Mouse (Mus musculus) embryo, embryonic 10 days (tissue): ENCODE measurements around the gene Mecp2.

Experiments used
- DNase-seq: peaks from one replicate; pipeline ENCODE4 v3.0.0-alpha.2; 2015; ENCODE audit warnings: low spot score

The Mecp2 gene

DNA sequence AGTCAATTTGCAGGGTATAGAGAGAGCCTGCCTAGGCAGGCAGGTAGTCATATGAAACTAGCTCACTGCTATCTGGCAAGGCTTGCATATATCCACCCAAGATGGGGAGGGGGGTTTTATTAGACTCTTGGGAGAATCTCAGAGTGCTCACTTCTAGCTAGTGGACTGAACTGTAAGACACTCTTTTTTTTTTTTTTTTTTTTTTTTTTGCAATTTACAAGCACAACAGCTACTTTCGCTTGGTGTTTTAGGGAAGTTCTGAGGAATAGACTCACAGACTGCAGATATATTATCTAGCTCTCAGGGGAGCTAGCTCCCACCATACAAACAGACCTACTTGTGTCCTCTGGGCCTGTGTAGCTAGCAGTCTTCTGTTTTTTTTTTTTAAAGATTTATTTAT is 120.6 kb downstream of the Mecp2 start:
- DNase-seq = no peak

DNA sequence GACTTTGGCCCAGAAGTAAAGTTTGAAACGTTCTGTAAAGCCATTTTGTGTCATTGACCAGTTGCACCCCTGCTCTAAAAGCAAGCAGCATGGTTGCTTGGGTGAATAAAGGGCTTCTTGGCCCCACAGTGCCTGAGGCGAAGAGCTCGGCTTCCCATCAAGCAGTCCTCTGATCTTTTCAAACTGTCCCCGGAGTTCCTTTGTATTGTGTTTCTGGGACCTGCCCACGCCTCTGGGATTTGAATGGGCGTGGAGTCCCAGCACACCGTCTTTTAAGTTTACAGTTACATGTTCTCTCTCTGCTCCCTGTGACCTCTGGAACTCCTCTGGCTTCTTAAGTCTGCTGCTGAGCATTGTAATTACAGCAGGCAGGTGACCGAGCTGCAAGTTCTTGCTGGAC is 127.1 kb downstream of the Mecp2 start:
- peak; percentile 4 for DNase-seq

DNA sequence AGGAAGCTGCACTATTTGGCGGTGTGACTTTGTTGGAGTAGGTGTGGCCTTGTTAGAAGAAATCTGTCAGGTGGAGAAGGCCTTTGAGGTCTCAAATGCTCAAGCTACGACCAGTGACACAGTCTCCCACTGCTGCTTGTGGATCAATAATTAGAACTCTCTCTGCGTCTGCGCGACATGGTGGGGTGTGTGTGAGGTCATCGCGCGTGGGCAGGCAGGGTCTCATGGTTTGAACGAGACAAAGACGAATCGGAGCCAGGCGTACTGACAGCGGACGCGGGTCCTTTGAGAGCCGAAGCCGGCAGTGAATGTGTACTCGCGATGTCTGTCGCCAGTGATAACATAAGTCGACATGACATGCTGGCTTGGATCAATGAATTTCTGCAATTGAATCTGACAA is 128.8 kb downstream of the Mecp2 start:
- no peak for DNase-seq

DNA sequence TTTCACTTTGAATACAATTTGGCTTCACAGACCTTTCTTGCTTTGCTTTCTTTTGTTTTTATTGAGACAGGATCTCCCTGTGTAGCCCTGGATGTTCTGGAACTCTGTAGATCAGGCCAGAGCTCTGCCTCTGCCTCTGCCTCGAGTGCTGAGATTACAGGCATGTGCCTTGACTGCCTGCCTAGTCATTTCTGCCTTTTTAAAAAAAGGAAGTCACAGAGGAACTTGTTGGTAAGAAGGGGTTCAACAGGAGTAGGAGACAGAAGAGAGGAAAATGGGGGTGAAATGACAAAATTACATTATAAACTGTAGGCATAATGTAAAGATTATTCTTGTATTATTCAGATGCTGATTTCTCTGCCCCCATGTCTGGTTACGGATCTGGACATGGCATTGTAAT is 131.5 kb downstream of the Mecp2 start:
- no peak for DNase-seq

DNA sequence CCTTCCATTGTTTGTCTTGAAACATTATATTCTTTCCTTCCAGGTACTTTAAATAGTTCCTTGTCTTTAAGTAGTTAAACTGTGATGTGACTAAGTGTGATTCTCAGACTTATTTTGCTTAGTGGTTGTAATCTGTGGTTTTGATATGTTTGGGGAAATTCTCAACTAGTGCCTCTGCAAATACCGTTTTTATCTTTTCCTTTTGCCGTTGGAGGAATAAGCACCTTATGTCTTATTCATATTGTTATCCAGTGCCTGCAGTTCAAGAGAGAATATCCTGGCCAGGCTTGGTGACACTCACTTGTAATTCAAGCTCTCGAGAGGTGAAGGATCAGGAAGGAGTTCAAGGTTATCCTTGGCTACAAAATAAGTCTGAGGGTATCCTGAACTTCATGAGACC is 134.1 kb downstream of the Mecp2 start:
- no peak for DNase-seq

DNA sequence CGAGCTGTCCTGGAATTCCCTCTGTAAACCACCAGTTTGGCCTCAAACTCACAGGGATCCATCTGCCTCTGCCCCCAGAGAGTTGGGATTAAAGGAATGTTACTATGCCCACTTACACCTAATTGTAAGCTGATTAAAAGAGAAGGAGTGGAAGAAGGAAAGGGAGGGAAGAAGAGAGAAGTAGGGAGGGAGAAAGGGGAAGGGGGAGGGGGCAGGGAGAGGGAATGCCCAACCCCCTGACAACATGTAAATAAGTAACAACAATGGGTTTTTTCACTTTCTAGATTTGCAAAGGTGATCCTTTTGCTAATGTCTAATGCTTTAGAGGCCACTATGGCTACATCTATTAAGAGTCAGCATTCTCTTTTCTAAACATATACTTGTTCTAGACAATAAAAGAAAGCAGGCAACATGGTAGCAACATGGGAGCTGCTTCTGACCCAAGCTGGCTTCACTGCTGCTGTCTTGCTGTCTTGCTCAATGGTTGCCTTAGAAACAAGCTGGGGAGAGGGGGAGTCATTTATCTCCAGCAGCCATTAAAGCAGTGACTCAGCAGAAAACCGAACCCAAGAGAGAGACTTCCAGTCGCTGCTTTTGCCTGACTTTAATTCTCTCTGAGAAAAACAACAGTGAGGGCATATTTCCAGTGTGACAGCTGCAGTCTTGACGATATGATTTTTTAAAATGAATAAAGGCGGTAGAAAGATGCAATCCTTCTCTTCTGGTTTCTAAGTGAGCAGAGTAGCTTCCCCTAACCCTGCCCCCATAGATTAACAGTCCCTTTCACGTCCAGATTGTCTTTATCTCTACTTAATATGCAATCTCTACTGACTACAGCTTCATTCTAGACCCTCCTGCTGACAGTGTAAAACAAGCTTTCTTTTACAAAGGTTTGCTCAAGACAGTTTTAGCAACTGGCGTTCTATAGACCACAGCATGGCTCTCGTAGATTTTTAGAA is 136.0 kb downstream of the Mecp2 start:
- peak; percentile 74 for DNase-seq

DNA sequence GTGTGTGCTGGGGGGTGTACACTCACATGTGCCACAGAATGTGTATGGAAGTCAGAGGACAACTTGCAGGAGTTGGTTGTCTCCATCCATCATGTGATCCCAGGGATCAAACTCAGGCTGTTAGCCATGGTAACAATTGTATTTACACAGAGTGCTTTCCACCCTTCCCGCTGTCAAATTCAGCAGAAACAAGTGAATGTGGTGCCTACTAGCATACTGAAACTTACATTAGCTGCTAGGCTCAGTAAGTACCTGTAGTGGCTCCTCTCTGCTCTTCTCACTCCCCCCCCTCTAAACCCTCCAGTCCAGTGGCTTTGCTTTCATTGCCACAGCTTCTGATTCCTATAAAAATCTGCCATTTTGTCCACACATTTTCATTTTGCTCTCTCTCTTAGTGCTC is 157.4 kb downstream of the Mecp2 start:
- no peak for DNase-seq
